Mouse (Mus musculus) testis, postnatal 14 days (tissue): ENCODE results near the gene Nr2c2ap.

Experiments used
- DNase-seq: peaks from one replicate; pipeline ENCODE4 v3.0.0; 2021; ENCODE audit warnings: low spot score

The Nr2c2ap gene

DNA sequence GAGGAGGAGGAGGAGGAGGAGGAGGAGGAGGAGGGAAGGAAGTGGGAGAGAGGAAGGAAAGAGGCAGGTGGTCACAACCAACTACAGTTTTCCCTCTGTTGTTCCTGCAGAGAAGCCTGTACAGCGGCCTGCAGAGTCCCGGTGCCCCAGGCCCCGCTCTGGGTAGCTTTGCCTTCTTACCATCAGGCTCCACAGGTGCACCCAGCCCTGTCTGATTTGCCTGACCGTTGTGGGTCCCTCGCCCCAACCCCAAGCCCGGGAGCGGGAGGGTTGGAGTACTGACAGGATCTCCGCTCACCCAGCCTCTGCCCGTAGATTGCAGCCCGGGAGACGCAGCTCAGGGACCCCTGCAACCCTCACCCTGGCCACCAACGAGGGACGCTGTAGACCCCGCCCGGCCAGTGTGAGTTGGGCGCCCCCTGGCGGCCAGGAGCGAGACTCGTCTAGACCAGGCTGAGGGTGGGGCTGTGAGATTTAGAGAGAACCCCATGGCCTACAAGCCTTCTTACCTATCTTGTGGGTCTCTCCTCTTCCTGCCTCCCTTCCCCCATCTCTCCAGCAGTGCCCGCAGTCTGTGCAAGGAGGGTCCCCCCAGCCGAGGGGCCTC lies 35.5 kb downstream of the Nr2c2ap start:
- peak; percentile 74 for DNase-seq

DNA sequence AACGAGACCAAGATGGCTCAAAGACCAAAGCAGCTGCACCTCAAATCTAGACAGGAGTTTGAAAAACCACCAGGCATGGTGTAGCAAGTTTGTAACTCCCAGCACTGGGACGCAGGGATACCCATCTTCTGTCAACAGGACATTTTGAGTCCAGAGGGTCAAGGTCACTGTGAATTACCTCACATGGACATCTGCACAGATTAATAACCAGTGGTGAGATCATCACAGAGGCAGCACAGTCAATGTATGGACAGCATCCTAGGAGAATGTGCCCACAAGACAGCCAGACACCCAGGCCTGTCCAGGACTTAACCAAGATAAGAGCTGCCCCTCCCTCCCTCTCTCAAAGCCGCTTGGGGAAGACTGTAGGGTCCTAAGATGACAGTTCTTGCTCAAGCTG lies 39.0 kb downstream of the Nr2c2ap start:
- DNase-seq: no peak

DNA sequence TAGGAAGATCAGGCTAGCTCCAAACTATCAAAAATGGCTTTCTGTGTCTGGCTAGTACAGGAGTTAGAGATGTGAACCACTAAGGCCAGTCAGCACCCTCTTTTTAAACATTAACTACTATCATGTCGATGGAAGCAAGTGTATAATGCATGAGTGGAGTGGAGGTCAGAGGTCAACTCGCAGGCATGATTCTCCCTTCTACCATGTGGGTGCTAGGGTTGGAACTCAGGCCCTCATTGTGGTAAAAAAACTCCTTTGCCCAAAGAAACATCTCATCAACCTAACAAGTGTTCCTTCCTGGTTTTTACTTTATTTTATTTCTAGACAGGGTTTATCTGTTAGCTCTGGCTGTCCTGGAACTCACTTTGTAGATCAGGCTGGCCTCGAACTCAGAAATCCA lies 39.6 kb downstream of the Nr2c2ap start:
- no peak for DNase-seq

DNA sequence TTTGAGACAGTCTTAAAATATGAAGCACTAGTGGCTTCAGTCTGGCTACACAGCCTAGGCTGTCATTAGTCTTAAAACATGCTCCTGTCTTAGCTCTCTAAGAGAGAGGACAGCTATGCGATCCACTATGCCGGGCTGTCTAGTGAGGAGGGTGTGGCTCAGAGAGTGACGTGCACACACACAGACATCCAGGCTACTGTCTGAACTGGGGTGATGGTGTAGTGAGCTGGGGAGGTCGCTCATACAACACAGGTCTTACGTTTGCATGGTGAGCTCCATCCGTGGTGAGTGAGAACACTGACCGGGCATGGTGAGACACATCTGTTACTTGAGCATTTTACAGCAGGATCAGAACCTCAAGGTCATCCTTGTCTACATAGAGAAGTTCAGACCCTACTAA lies 40.1 kb downstream of the Nr2c2ap start:
- DNase-seq: no peak

DNA sequence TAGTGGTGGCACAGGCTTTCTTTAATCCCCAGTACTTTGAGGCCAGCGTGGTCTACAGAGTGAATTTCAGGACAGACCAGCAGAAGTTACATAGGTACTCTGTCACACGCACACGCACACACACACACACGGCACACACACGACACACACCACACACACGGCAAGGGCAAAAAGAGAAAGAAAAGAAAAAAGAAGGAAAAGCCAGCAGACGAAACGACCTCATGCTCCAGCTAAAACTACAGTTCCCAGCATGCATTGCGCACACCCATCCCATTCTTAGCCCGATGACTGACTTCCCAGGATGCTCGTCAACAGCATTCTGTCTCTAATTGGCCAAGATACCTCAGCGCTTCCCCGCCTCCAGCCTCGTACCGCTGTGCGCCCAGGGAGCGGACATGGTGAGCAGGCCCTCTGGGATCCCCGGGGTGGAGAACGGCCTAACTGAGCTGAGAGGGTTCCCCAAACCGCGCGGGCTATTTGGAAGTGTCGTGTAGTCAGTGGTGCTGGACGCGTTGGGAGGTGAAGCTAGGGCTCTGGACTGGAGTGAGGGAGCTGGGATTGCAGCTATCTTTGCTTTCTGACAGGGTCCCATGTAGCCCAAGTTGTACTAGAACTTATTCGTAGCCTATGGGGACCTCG lies 41.0 kb downstream of the Nr2c2ap start, which contains the start of gene Tmem161a:
Gene Tmem161a (plus strand): TSS at position 314 of the 639 bp plus-strand sequence.
- peak; percentile 91 for DNase-seq

DNA sequence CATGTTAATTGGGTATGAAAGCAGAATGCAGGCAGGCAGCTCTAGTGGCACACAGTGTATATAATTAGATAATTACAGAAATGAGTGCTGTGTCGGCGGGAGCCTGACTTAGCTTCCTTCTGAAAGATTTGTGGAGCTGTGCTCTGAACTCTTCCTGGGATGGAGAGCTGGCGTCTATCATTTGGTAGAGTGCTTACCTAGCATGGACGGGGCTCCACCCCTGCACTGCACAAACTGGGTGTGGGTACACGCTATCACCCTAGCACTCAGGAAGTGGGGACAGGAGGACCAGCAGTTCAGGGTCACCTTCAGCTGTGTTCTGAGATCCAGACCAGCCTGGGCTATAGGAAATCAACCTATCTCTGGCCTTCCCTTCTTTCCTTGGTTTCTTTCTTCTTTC lies 42.2 kb downstream of the Nr2c2ap start:
- no peak for DNase-seq

DNA sequence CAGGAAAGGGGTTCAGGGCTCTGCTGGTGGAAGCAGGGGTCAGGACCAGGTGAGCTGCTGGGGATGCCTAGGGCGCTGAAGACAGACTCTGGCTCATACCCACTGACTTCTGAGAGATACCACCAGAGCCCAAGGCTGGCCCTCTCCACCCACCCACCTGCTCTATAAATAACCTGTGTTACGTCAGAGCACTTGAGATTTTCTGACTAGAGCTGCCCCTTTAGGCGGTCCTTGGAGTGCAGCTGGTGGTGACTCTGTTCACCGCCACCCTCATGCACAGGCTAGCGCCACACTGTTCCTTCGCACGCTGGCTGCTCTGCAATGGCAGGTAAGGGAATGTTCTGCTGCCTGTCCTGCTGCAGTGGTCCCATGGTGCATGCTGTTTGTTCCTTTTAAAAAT lies 42.9 kb downstream of the Nr2c2ap start:
- no peak for DNase-seq

DNA sequence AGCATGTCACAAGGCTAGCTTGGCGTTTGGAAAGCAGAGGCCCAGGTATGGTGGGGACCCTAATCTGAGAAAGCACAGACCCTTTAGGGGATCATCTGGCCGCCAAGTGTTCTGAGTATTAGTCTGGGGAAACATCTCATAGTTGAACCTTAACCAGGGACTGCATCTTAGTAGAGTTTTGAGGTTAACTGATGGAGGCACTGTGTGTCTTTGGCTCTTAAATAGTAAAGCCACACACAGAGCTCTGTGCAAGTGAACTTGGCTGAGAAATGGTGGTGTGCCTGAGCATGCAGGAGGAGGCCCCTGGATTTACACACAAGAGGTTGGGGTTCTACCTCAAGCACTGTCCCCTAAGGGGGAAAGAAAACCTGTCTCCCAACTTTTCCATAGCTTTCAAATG lies 47.1 kb downstream of the Nr2c2ap start:
- DNase-seq: no peak

DNA sequence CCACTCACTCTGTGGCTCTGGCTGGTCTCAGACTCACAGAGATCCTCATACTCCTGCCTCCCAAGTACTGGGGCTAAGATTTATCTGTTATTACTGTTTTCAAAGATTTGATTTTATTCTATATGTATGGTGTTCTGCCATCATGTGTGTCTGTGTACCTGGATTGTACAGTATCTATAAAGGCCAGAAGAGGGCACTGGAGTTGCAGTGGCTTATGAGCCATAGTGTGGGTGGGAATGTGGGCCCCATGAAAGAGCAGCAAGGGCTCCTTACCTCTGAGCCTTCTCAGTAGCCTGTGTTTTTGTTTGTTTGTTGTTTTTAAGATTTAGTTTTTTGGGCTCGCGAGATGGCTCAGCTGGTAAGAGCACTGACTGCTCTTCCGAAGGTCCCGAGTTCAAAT lies 47.9 kb downstream of the Nr2c2ap start:
- no peak for DNase-seq

DNA sequence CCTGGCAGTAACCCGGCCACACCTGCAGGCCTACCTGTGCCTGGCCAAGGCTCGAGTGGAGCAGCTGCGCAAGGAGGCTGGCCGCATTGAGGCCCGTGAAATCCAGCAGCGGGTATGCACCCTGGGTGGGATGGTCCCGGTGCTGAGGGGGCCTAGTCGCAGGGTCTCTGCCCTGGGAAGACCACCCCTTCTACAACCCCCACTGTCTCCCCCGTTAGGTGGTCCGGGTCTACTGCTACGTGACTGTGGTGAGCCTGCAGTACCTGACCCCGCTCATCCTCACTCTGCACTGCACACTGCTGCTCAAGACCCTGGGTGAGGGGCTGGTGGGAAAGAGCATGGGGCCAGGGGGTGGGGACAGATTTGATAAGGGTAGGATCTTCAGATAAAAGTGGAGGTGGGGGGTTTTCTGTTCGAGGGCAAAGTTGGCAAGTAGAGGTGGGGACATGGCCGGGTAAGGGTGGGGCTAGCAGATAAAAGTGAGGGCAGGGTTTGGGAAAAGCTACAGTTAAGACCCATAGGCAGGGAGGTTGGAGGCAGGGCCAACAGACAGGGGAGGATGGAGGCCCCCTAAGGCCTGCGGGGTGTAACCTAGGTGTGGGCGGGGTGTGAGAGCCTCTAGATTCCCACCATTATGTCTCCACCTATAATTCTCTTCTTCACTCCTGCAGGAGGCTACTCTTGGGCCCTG lies 50.2 kb downstream of the Nr2c2ap start:
- DNase-seq: no peak

DNA sequence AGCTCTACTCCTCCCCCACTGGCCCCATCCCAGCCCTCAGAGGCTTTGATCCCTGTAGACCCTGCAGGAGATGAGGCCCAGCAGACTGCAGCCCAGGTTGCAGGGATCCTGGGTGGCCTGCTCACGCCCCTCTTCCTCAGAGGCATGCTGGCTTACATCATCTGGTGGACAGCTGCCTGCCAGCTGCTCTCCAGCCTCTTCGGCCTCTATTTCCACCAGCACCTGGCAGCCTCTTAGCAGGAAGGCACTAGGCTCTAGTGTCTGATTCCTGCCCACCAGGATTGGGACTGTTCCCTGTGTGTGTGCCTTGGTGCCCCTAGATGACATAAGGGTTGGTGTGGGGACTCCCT lies 50.7 kb downstream of the Nr2c2ap start:
- DNase-seq: no peak

DNA sequence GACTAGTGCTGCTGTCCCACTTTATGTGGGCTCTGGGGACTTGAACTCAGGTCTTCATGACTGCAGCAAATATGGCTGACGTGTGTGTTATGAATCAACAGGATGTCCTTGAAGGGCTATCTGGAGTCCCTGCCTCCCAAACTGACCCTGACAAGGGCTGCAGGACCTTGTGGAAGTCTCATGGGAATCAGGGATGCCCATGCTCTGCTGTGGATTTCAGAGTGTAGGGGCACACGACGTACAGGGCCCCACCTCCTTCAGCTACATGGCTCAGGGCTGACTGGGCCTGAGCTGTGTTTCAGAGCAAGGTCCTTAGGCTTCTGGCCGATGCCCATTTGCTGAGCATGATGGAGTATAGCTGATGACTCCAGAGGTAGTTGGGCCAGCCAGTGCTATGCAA lies 52.1 kb downstream of the Nr2c2ap start:
- no peak for DNase-seq
